Mouse (Mus musculus) cerebral cortex, adult 2 months (tissue): ENCODE results near the gene Acod1.

Source experiments
- WGBS: fragments of 180-500 bp; shearing (Covaris S2); methylation state at CpG from one replicate; pipeline ENCODE4 v1.1.7; 2018; 5-methylcytosine and 5-hydroxymethylcytosine counted together

Acod1 gene

GRCm38 (mm10) chr14:103072731-103073130 lies 26.0 kb downstream of the Acod1 start:
- WGBS, result 82% methylated on average over 4 of the region's 4 CpGs

- whole genome bisulfite sequencing, result 84% methylated on average over 8 of the region's 8 CpGs
Observed at GRCm38 (mm10) chr14:103073825-103074224, 27.0 kb downstream of the Acod1 start.

- WGBS, result 85% methylated on average over 7 of the region's 7 CpGs
Observed at GRCm38 (mm10) chr14:103075166-103075565, 28.4 kb downstream of the Acod1 start.

GRCm38 (mm10) chr14:103077272-103078005 lies 30.7 kb downstream of the Acod1 start:
- WGBS, result 83% methylated on average over 9 of the region's 9 CpGs

DNA sequence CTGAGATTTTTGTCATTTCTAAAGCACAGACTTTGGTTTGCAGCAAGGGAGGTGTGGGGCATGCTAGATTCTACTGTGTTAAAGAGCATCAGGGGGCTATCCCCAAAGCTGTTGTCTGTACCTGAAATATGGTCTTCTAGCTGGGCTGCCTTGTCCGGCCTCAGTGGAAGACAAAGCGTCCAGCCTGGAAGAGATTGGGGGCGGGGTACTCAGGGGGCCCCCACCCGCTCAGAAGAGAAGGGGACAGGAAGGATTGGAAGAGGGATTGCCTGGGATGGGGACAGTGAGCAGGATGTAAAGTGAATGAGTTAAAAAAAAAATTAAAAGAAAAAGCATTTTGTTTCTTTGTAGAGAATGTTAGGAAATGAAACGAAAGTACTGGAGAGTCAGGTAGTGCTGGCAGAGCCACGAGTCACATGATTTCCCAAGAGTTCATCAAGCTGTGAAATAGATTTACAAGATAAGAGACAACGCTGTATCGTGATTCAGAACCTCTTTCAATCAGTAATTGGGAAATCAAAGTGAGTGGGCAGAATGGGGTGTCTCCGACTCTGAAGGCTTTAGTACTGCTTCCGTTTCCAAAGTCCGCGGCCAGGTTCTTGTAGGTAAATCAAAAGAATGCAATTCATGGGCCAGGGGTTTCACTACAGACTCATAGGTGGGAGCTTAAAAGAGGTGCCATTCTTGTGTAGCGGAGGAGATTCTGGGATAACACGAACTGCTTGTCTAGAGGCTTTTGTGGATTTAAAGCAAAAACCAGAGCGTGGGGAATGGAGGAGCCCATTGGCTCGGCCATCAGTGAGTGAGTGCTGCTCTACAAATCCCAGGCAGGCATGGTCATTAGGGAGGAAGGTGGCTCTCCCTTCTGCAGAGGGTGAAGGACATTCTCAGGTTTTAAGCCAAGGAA lies 31.5 kb downstream of the Acod1 start:
- 69% methylated on average over 16 of the region's 16 CpGs for WGBS

GRCm38 (mm10) chr14:103079209-103079977 lies 32.6 kb downstream of the Acod1 start:
- 51% methylated on average over 9 of the region's 9 CpGs for WGBS

- 38% methylated on average over 1 of the region's 1 CpGs for WGBS
Observed at GRCm38 (mm10) chr14:103085840-103086533, 39.2 kb downstream of the Acod1 start.

GRCm38 (mm10) chr14:103086671-103087324 lies 40.0 kb downstream of the Acod1 start:
- WGBS, result 90% methylated on average over 4 of the region's 4 CpGs

DNA sequence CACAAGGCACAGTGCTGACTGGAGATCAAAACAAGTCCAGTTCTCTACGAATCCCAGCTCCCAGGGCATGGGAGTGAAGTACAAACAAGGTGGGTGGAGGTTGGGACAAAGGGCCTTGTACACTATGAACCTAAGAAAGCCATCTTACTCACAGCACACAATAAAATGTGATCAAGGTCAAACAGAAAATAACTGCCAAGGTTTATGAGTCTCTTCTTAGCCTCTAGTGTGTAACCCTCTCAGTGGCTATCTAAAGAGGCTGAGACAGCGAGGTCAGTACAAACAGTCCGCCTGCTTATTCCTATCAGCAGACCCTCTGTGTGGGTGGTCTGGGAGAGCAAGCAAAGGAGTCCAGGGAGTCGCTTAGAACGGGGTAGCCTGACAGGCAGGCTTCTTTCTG lies 41.1 kb downstream of the Acod1 start:
- 88% methylated on average over 5 of the region's 5 CpGs for WGBS

DNA sequence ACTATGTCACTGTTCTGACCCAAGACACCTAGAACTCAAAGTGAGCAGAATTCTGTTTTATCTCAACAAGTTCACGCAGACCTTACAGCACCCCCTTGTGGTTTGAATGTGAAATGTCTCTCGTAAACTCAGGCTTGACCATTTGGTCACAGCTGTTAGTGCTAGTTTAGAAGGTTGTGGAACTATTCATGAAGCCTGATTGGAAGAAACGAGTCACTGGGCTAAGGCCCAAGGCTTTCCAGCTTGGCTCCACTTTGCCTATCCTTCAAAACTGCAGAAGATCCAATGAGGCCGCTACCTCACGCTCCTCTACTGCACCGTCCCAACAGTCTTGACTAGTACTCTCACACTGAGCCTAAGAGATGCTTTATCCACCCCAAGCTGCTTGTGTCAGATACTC lies 41.8 kb downstream of the Acod1 start:
- WGBS, result 59% methylated on average over 6 of the region's 6 CpGs

DNA sequence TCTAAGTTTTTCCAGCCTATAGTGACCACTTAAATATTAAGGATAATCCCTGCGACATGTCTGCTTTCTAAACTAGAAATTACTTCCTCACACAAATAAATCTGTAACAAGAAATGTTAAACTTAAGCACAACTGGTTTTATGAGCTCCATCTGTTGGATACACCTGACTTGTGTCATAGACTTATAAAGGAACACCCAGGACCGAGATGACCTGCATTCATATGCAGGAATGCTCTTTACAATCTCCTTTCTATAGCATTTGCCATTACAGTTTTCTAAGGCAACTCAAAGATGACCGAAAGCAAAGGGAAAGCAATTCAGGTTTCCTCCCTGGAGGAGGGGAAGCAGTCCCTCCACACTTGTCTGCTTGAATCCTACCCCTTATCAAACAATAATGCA lies 46.5 kb downstream of the Acod1 start:
- 75% methylated on average over 3 of the region's 3 CpGs for WGBS

GRCm38 (mm10) chr14:103093670-103094069 lies 46.9 kb downstream of the Acod1 start:
- 52% methylated on average over 4 of the region's 4 CpGs for WGBS

DNA sequence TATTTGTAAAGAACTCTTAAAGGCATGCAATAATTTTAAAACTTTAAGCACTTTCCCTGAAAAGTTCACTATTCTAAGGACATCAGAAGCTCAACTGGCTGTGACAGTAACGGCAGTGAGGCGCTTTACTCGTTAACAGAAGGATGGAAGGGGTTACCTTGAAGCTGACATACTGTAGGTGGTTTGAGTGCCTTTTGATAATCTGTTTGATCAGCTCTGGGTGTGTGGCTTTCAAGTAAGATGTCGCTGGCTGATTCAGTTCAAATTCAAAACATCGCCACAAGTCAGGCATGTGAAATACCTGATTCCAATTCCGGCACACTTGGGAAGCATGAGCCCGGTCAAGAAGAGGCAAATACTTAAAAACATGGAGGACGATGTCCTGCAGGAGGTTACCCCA lies 48.3 kb downstream of the Acod1 start:
- WGBS, result 75% methylated on average over 8 of the region's 8 CpGs

GRCm38 (mm10) chr14:103095826-103096225 lies 49.0 kb downstream of the Acod1 start:
- WGBS, result 83% methylated on average over 8 of the region's 8 CpGs

- 22% methylated on average over 6 of the region's 6 CpGs for WGBS
Observed at GRCm38 (mm10) chr14:103096621-103097020, 49.8 kb downstream of the Acod1 start.

GRCm38 (mm10) chr14:103098213-103098586 lies 51.4 kb downstream of the Acod1 start:
- 0% methylated on average over 2 of the region's 2 CpGs for WGBS

- WGBS, result under 1% methylated on average over 86 of the region's 86 CpGs
Observed at GRCm38 (mm10) chr14:103098587-103099235, 51.9 kb downstream of the Acod1 start.

GRCm38 (mm10) chr14:103099238-103099933 lies 52.6 kb downstream of the Acod1 start, which contains the start of gene Fbxl3:
Gene Fbxl3, minus strand, starts transcription at chr14:103099566.
- WGBS, result under 1% methylated on average over 88 of the region's 88 CpGs

- WGBS, result 78% methylated on average over 13 of the region's 13 CpGs
Observed at GRCm38 (mm10) chr14:103100296-103100695, 53.5 kb downstream of the Acod1 start.

DNA sequence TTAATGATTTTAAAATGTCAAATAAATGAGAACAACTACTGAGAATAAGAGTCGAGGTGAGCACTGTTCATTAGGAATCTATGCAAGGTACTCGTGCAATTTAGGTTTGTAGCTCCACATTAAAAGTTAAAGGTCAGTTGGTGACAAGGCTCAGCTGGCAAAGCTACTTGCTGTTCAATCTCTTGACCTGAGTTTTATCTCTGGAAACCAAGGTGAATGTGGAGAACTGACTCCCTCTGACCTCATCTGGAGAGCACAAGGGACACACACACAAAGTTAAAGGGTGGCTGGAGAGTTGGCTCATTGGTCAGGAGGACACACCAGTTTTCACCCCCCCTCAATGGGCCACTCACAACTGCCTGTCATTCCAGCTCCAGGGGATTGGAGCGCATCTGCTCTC lies 54.4 kb downstream of the Acod1 start:
- WGBS, result 82% methylated on average over 3 of the region's 3 CpGs
